Mouse (Mus musculus): ENCODE results near the gene Cort. TPM values are rescaled to one million over a fixed set of nuclear protein-coding genes. Genes with fewer than 3 reads are reported as not detected.

Cort gene
- total and polyA plus RNA-seq, 3 experiments: 0.52 to 0.59 TPM; not detected in 1

- Histone ChIP-seq H3K27me3 (ENCODE audit: control insufficient read depth, insufficient read depth, low read length) (no peaks in the 10 kb centered on the region), H3K4me3 (no peak overlapping the region), H3K79me2 (replicated peaks; ENCODE audit: control insufficient read depth, insufficient read depth, low read length) (no peaks in the 10 kb centered on the region), H3K4me1 (ENCODE audit: control insufficient read depth, insufficient read depth, low read length) (0 out of 2 replicates have a peak, but pooled peaks cover 1% of the 10 kb centered on the region), H3K27ac (no peak overlapping the region), H3K9ac (ENCODE audit: low read depth, low read length) (no peak overlapping the region), H3K36me3 (ENCODE audit: control insufficient read depth, insufficient read depth, low read length) (no peaks in the 10 kb centered on the region)
- 94% methylated on average over 5 of the region's 5 CpGs for WGBS
- TF ChIP-seq POLR2A (IDR thresholded peaks at IDR 0.05; ENCODE audit: insufficient read depth, low read depth, low read length) (no peak), CTCF (IDR thresholded peaks at IDR 0.05) (no peak), EP300 (IDR thresholded peaks at IDR 0.05; ENCODE audit: insufficient read depth, low read depth, low read length) (no peak)
- no peak for DNase-seq
- intact Hi-C loops (cut with DNase I): no loop called here
Observed at GRCm38 (mm10) chr4:149133395-149133794, 6.8 kb upstream of the Cort start.

GRCm38 (mm10) chr4:149131789-149132565, 5.4 kb upstream of the Cort start:
- no peak for TF ChIP-seq CTCF (IDR thresholded peaks at IDR 0.05)
- TF ChIP-seq EP300 (IDR thresholded peaks at IDR 0.05; ENCODE audit: insufficient read depth, low read depth, low read length): no peak
- Histone ChIP-seq H3K27me3 (ENCODE audit: control insufficient read depth, insufficient read depth, low read length) (no peaks in the 10 kb centered on the region), H3K27ac (no peak overlapping the region), H3K36me3 (ENCODE audit: control insufficient read depth, insufficient read depth, low read length) (no peaks in the 10 kb centered on the region), H3K9ac (ENCODE audit: low read depth, low read length) (no peak overlapping the region), H3K4me1 (ENCODE audit: control insufficient read depth, insufficient read depth, low read length) (no peaks in the 10 kb centered on the region), H3K4me3 (no peak overlapping the region), H3K79me2 (replicated peaks; ENCODE audit: control insufficient read depth, insufficient read depth, low read length) (no peaks in the 10 kb centered on the region)
- no peak for DNase-seq
- 88% methylated on average over 21 of the region's 21 CpGs for WGBS
- intact Hi-C loops (cut with DNase I): no loop called here

GRCm38 (mm10) chr4:149131021-149131752, 4.6 kb upstream of the Cort start:
- Histone ChIP-seq H3K27ac (no peak overlapping the region), H3K36me3 (ENCODE audit: control insufficient read depth, insufficient read depth, low read length) (no peaks in the 10 kb centered on the region), H3K27me3 (ENCODE audit: control insufficient read depth, insufficient read depth, low read length) (no peaks in the 10 kb centered on the region), H3K4me3 (no peak overlapping the region), H3K4me1 (ENCODE audit: control insufficient read depth, insufficient read depth, low read length) (no peaks in the 10 kb centered on the region), H3K9ac (ENCODE audit: low read depth, low read length) (no peak overlapping the region), H3K79me2 (replicated peaks; ENCODE audit: control insufficient read depth, insufficient read depth, low read length) (no peaks in the 10 kb centered on the region)
- intact Hi-C loops (cut with DNase I): no loop called here
- TF ChIP-seq POLR2A (IDR thresholded peaks at IDR 0.05; ENCODE audit: insufficient read depth, low read depth, low read length) (no peak), EP300 (IDR thresholded peaks at IDR 0.05; ENCODE audit: insufficient read depth, low read depth, low read length) (no peak), CTCF (IDR thresholded peaks at IDR 0.05) (no peak)
- 89% methylated on average over 23 of the region's 23 CpGs for WGBS
- no peak for DNase-seq

- TF ChIP-seq POLR2A (IDR thresholded peaks at IDR 0.05; ENCODE audit: insufficient read depth, low read depth, low read length): no peak
- TF ChIP-seq CTCF (IDR thresholded peaks at IDR 0.05): no peak
- TF ChIP-seq EP300 (IDR thresholded peaks at IDR 0.05; ENCODE audit: insufficient read depth, low read depth, low read length): no peak
- DNase-seq: no peak
- H3K4me3 ChIP-seq: no peak overlapping the region
- intact Hi-C loops (cut with DNase I): no loop called here
- no peaks in the 10 kb centered on the region for H3K79me2 ChIP-seq (replicated peaks; ENCODE audit: control insufficient read depth, insufficient read depth, low read length)
- H3K27me3 ChIP-seq (ENCODE audit: control insufficient read depth, insufficient read depth, low read length): no peaks in the 10 kb centered on the region
- no peaks in the 10 kb centered on the region for H3K4me1 ChIP-seq (ENCODE audit: control insufficient read depth, insufficient read depth, low read length)
- no peak overlapping the region for H3K9ac ChIP-seq (ENCODE audit: low read depth, low read length)
- WGBS: 91% methylated on average over 18 of the region's 18 CpGs
- H3K36me3 ChIP-seq (ENCODE audit: control insufficient read depth, insufficient read depth, low read length): no peaks in the 10 kb centered on the region
- H3K27ac ChIP-seq: no peak overlapping the region
Observed at GRCm38 (mm10) chr4:149128467-149128866, 1.9 kb upstream of the Cort start.

- intact Hi-C loops (cut with DNase I): no loop called here
- Histone ChIP-seq H3K4me3 (no peak overlapping the region), H3K27ac (no peak overlapping the region), H3K79me2 (replicated peaks; ENCODE audit: control insufficient read depth, insufficient read depth, low read length) (no peaks in the 10 kb centered on the region), H3K27me3 (ENCODE audit: control insufficient read depth, insufficient read depth, low read length) (no peaks in the 10 kb centered on the region), H3K9ac (ENCODE audit: low read depth, low read length) (no peak overlapping the region), H3K4me1 (ENCODE audit: control insufficient read depth, insufficient read depth, low read length) (no peaks in the 10 kb centered on the region), H3K36me3 (ENCODE audit: control insufficient read depth, insufficient read depth, low read length) (no peaks in the 10 kb centered on the region)
- WGBS: 85% methylated on average over 6 of the region's 6 CpGs
- TF ChIP-seq EP300 (IDR thresholded peaks at IDR 0.05; ENCODE audit: insufficient read depth, low read depth, low read length): no peak
- no peak for TF ChIP-seq POLR2A (IDR thresholded peaks at IDR 0.05; ENCODE audit: insufficient read depth, low read depth, low read length)
- TF ChIP-seq CTCF (IDR thresholded peaks at IDR 0.05): no peak
- no peak for DNase-seq
Observed at GRCm38 (mm10) chr4:149126115-149126509, 451 bp downstream of the Cort start.

Data from heart, adult 2 months (tissue).